Mouse (Mus musculus): ENCODE data around the gene Ctf2. TPM values are rescaled to one million over a fixed set of nuclear protein-coding genes. Genes with fewer than 3 reads are reported as not detected.

The Ctf2 gene
- polyA plus RNA-seq, 1 experiment = not detected

DNA sequence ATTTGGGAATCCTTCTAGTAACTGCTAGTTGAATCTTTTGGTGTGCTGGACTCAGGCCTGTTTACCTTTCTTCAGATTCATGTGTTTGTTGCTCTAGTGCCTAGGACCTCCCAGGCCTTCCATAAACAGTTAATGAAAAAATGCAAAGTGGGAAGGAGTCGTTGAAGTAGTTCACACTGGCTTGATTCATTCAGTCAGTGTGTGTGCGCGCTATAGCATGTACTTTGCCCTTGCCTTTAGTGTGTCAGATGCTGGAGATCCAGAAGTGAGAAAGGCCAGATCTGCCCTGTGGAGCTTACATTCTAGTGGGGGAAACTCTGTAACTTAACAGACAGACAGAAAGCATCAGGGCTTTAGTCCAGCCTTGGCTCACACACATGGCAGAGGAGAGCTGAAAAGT, 28.5 kb upstream of the Ctf2 start:
- DNase-seq (ENCODE audit: low spot score) = no peak

DNA sequence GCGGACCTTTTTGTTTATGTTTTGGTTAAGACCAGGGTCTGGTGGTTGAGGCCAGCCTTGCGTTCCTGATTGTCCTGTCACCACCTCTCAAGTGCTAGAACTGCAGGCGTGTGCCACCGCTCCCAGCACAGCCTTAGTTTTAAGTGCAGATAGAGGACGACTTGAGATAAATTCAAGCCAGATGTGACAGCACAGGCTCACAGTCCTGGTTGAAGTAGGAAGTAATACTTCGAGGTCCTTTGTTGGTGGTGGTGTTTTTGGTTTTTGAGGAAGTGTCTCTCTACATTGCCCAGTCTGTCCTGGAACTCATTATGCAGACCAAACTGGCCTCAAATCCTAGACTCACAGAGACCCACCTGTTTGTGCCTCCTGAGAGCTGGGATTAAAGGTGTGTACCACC, 27.8 kb upstream of the Ctf2 start:
- no peak for DNase-seq (ENCODE audit: low spot score)

DNA sequence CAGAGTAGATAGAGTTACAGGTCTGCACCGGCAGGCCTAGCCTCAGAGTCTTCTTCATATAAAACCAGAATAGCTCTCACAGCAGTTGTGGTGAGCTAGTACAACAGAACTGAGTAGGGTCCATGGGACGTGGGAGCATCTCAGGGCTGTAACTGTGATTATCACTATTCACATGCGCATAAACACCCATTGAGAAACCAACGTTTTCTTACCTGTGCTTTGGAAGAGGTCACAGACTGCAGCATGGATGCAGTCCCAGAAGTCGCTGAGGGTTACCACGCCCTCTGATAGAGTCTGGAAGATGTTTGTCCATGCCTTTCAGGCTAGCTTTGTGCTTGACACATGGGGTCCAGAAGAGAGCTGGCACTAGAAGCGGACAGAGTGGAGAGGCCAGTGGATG, 21.8 kb upstream of the Ctf2 start:
- no peak for DNase-seq (ENCODE audit: low spot score)

DNA sequence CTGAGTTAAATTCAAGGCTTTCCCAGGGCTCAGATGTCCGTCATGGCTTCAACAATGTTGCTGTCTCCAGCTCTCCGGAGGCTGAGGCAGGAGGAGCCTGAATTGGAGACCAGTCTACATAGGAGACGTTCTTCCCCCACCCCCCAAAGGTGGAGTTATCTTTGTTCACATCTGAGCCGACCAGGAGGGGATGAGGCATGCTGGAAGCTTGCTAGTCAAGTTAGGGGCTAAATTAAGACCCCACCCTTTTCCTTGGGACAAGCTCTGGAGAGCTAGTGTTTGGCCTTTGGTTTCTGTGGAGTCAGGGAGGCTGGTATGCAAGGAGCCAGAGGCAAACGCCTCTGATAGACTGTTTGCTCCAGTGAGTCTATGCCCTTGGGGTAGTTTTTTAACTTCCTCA, 21.2 kb upstream of the Ctf2 start:
- DNase-seq (ENCODE audit: low spot score) = no peak

DNA sequence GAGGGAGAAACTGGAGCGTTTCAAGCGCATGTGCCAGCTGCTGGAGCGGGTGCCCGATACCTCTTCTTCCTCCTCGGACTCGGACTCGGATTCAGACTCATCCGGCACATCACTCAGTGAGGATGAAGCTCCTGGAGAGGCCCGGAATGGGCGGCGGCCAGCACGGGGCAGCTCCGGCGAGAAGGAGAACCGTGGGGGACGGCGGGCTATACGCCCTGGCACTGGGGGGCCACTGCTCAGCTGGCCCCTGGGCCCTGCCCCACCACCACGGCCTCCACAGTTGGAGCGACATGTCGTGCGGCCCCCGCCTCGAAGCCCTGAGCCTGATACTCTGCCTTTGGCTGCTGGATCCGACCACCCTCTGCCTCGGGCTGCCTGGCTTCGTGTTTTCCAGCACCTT, 20.1 kb upstream of the Ctf2 start:
- no peak for DNase-seq (ENCODE audit: low spot score)

DNA sequence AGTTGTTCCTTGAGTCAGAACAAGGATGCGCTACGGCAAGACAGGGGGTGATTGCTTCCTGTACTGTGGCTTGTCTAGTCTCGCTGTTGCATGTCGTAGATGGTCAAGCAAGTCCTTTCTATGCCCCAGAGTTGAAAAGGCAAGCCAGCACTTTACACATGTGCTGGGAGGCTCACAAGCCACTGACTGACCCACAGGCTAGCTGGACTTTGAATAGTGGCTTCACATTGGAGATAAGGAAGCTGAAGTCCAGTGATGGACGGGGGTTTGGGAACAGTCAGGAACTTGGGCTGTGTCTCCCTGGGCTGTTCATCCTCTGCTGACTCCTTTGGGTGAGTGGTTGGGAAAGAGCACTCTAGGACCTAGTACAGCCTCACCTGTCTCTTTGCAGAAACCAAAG, 19.7 kb upstream of the Ctf2 start:
- DNase-seq (ENCODE audit: low spot score) = no peak

DNA sequence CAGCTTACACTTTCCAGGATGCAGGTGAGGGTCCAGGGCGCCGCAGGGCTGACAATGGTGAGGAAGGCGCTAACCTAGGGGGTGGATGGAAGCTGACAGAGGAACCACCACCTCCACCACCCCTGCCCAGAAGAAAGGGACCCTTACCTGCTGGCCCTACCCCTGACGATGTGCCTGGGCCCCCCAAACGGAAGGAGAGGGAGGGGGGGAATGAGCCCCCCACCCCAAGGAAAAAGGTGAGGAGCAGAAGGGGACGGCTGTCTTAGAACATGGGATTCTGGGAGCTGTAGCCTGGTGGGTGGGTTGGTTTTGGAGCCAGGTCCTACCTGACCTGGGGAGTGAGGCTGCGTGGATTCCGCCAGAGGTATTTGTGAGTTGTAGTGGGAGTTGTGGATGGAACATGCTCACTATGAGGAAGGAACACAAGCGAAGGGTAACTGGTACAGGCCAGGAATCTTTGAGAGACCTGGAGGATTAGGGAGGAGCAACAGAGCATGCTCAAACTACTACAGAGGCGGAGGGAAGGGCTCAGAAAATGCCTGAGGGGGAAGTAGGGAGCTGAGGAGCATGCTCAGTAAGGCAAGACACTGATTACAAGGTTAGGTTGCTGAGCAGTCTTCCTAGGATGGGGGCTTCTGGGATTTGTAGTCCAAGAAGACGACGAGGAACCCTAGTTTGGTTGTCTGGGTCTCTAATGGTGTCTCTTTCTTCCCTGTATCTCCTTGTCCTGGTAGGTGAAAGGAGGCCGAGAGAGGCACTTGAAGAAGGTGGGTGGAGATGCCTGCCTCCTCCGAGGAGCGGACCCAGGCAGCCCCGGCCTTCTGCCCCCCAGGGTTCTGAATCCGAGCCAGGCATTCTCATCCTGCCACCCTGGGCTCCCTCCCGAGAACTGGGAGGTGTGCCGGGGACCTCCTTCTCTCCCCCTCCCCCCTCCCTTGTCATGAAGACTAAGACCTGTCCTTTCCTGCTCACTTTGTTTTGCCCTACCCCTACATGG, 18.5 kb upstream of the Ctf2 start:
- DNase-seq (ENCODE audit: low spot score) = no peak

DNA sequence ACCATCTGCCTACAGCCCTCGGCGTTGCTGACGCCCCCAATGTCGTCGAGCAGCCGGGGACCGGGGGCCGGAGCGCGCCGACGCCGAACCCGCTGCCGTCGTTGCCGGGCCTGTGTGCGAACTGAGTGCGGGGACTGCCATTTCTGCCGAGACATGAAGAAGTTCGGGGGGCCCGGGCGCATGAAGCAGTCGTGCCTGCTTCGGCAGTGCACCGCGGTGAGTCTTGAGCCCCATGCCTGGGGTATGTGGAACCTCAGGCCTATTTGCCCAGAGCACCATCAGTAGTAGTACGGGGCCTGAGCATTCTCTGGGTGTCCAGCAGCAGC, 16.2 kb upstream of the Ctf2 start:
- no peak for DNase-seq (ENCODE audit: low spot score)

DNA sequence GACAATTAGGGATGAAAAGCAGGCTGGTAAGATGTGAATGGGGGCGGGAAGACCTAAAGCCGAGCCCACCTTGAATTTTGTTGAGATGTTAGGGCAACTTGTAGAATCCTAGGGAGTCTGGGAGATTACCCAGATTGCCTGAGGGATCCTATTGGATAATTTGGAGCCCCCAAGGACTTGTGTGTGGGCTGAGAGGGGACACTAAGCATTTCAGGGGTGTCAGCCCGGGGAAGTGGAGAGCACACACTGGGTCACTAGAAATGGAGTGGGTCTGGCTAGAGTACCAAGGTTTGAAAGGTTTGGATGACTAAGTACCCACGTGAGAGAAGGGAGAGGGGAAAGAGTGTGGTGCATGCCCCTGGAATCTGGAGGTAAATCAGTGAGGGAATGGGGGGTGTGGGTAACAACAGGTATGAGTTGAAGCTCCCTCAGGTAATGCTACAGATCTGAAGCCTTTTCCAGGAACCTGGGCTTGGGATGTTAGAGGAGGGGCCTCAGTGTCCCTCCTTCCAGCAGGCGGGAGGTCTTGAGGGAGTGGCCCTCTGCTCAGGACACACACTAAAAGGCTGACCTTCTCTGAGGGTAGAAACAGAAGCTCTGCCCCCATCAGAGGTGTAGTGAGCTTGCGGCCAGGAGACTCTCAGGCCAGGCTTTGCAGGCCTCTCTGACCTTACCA, 15.7 kb upstream of the Ctf2 start:
- no peak for DNase-seq (ENCODE audit: low spot score)

DNA sequence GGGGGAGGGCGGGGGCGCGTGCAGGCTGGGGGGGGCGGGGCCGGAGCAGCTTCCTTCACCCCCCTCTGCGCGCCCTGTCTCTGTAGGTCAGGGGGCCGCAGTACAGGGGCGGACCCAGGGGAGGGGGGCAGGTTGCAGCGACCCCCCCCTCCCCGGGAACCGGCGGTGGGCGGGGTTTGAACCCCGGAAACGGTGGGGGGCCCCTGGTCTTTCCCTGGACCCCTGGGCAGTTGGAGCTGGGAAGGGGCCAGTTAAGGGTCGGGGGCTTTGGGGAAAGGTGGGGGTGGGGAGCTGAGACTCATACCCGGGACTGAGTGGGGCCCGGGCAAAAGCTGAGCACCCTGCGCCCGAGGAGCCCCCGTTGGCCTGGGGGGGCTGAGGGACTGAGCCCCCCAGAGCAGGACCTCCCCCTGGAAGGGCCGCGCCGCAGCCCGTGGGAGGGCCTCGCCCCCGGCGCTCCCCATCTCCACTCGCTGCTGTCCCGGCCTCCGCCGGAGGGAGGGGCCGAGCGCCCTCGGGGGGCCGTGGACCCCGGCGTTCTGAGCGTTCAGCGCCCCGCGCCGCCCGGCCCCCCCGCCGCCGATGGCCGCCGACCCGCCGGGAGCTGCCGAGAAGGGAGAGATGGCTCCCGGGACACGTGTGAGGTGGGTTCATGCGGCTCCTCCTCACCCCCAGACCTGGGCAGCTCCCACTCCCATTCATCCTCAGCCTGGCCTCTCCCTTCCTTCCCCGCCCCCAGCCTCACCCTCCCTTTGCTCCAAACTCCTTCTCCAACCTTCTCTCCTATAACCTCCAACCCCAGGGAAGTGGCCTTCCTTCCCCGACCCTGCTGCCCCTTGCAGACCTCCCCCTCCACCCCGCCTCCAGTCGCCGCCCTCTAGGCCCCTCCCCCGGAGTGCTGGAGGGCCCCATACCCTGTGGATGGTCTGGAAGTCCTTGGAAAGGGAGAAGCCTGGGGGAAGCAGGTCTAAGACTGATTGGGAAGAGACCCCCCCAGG, 14.8 kb upstream of the Ctf2 start:
- DNase-seq (ENCODE audit: low spot score) = peak; percentile 44

DNA sequence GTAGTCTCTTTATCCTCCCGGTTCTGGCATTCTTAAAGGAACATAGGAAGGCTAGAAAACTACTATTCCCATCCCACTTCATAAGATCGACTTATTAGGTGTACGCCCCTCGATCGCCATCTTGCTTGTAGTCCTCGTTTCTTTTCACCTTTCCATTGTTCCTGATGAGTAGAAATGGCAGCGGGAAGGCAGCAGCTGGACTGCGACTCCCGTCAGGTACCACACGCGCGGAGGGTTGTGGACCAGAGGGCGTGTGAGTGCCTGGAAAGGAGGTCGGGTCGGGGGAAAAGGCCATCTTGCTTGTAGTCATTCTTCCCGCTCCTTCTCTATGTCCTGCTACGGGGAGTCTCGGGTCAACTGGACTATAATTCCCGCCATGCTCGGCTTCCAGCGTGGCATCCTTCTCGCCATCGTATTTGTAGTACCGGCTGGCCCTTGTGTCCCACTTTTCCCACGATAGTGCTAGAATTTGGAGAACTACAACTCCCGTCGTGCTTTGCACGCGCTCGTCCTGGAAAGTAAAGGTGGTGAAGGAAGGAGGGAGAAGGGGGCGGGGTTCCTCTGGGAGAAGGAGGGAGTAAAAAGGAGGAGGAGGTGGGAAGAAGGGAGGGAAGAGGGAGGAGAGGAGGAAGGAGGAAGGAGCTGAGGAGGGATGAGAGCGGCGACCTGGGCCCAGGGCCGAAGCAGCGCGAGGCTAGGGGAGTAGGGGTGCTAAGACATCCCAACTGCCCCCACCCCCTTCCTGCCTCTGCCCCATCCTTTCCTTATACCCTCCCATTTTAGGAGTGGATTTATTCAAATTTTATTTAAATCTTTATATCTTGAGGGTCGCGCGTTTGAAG, 13.9 kb upstream of the Ctf2 start:
- peak; percentile 73 for DNase-seq (ENCODE audit: low spot score)

DNA sequence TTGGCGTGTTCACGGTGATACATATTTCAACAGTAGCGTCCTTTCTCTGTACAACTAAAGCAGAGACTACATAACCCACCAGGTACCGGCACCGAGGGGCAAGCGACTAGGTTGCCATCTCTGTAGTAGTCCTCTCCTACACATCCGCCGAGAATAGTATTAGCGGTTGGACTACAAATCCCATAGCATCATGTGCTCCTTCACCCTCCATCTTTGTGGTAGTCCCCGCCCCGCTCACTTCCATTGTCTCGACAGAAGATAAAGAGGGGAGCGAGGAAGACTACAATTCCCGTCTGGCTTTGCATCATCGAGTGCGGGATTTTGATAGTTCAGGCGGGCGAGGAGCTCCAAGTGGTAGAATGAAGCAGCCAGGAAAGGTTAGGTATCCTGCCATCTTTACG, 13.3 kb upstream of the Ctf2 start:
- DNase-seq (ENCODE audit: low spot score) = peak; percentile 51

DNA sequence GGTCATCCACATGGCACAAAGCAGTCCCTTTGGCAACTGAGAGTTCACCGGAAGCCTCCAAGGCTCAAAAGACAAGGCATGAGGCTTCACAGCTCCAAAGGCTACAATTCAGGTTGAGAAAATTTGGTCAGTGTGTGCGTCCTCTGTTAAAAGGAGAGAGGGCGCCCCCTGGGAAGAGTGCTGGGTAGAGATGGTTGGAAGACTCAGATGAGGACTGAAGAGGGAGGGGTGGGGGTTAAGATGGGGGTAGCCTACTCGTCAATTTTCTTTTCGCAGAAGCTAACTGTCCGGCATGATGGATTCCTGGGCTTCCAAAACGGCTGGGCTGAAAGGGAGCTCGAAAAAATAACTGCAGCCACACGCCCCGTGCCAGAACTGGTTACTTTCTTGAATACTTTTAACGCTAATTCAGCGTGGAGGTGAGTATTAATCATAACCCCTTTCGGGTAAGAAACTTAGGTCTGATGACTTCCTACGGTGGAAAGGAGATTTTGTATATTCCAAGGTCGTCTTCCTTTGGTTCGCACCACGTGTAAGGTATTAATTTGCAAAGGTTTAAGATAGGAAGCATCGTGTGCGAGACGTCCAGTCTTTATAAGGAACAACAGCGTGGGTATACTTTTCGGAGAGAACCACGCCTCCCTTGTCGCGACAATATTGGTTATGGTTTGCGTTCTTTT, 12.5 kb upstream of the Ctf2 start, which contains the start of gene Fbxl19:
Gene Fbxl19 (plus strand): TSS at position 178 of the 680 bp plus-strand sequence.
- DNase-seq (ENCODE audit: low spot score) = peak; percentile 47

DNA sequence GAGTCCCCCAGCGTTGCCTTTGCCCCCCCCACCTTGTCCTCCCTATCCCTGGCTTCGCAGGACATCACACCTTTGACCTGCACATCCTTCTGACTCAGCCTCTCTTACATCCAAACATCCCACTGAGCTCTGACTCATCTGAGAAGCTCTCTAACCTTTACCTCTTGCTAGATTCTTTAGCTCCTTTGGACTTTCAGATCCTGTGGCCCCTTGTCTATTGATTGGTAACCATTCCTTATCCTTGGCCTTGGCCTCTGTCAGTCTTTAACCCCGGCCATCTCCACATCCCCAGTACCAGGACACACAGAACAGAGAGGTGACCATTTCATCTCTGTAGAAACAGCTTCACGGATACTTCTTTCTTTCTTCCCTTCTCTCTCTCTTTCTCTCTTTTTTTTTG, 1.8 kb downstream of the Ctf2 start:
- no peak for DNase-seq (ENCODE audit: low spot score)

DNA sequence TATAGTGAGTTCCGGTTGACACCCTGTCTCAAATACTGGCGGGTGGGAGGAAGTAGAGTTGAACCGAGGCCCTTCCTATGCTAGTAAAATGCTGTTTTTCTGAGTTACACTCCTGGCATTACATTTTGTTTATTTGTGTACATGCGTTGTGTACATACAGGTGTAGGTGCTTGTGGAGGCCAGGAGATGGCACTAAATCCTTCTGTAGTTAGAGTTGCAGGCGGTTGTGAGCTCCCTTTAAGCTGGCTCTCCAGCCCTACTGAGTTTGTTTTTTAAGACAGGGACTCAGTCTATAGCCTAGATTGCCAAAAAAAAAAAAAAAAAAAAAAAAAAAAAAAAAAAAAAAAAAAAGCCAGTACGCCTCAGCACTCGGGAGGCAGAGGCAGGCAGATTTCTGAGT, 4.1 kb downstream of the Ctf2 start:
- no peak for DNase-seq (ENCODE audit: low spot score)

DNA sequence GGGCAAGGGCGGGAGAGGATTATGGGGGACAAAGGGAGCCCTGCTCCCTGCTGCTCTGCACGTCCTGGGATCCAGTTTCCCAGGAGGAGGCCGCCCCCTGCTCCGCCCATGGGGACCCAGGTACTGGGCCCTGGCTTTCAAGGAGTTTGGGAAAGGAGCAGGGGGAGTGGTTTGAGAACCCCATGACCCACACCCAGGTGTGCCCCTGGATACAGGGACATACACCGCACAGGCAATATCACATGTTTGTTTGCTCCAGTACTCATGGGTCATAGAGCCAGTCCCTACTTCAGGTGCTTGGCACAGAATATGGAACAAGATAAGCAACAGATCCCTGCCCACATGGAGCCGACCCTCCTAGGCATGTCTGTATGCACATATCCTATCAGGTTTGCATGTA, 6.0 kb downstream of the Ctf2 start:
- no peak for DNase-seq (ENCODE audit: low spot score)

DNA sequence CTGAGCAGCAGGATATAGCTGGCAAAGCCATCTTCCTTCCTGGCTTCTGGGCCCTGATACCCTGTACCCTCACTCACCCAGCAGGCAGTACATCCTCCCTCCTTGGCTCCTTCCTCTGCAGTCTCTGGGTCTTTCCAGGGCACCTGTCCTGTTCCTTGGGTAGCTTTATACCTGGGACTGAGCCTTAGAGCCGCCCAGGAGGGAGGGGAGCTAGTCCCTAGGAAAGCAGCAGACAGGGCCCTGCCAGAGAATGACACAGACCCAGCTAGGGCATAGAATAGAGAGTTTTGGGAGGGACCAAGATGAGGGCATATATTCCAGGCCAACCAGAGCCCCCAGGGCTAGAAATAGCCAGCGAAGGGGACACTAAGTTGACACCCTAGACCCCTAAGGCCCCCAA, 6.5 kb downstream of the Ctf2 start:
- DNase-seq (ENCODE audit: low spot score) = no peak

DNA sequence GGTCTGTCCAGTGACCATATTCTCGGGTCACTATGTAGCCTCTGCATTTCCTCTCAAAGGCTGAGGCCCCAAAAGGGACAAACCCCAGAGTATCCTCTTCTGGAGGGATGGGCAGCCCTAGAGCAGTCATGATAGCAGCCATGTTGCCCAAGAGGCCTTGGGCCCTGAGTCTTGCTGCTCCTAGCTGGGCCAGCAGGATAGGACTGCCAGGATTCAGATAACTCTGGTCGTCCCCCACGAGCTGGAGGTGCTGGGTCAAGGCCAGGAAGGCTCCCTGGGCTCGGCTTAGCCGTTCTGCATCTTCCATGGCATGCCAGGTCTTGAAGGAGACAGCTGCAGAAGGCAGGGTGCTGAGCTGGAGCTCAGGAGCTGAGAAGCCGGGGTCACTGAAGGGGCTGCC, 12.7 kb downstream of the Ctf2 start:
- DNase-seq (ENCODE audit: low spot score) = no peak

DNA sequence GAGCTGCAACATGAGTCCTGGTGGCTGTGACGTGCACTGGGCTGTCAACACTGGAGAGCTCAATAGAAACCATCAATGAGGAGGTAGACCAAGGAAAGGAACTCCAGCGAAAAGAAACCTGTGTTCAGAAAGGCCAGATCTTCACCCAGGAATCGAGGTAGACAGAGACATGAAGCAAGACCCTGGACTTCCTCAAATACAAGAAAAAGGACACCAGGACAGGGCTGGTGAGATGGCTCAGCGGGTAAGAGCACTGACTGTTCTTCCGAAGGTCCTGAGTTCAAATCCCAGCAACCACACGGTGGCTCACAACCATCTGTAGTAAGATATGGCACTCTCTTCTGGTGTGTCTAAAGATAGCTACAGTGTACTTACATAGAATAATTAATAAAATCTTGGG, 13.6 kb downstream of the Ctf2 start:
- no peak for DNase-seq (ENCODE audit: low spot score)

DNA sequence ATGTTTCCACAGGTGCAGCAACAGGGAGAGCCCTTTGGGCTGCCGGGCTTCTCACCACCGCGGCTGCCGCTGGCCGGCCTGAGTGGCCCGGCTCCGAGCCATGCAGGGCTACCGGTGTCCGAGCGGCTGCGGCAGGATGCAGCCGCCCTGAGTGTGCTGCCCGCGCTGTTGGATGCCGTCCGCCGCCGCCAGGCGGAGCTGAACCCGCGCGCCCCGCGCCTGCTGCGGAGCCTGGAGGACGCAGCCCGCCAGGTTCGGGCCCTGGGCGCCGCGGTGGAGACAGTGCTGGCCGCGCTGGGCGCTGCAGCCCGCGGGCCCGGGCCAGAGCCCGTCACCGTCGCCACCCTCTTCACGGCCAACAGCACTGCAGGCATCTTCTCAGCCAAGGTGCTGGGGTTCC, 15.0 kb downstream of the Ctf2 start:
- DNase-seq (ENCODE audit: low spot score) = peak; percentile 54

DNA sequence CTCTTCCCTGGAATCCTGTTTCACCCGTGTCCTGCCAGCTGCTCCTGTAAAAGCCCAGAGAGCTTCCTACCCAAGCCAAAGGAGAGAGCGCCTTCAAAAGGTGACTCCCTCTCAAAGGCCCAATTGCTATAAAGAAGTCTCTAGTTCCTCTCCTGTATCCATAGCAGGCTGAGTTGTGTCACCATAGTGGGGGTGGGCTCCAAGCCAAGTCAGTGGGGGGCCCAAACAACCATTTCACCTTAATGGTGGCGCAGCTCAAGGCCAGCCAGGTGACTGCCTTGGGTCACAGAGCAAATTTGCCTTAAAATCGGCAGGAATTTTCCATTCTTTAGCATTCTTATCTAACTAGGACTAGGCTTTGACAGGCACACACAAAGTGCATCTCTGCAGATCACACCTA, 17.1 kb downstream of the Ctf2 start:
- DNase-seq (ENCODE audit: low spot score) = no peak
